ENCODE assay signal across 8 mouse cellular contexts in the genomic region with DNA sequence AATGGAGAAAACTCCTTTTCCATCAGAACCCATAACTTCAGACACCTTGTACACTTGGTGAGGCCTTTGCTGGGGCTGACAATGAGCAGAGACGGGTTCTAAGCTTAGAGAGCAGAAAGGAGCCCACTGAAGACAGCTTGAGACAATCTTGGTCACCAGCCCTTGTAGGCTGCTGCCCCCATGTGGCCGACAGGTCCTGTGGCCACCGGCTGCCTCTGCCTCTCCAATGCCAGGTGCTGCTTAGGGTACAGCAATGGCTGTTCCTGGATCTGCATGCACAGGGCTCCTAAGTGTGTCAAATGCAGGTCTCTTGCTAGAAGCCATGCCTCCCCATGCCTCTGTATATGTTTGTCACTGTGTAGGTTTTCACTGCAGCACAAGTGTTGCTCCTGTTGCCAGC. TPM values are rescaled to one million over a fixed set of nuclear protein-coding genes. Genes with fewer than 3 reads are reported as not detected.
DNase-seq lines count a peak whose midpoint lies in the region; ATAC-seq lines count a peak whose summit lies in the region.

No protein-coding gene starts in this region.

- DNase-seq in ZHBTc4 (ENCODE audit: low read depth, low spot score), result peak; percentile 90
- DNase-seq in cerebellum, postnatal 4 days (ENCODE audit: low spot score in 2 of 2), result peak; percentile 49 to 67
- DNase-seq in gastrocnemius, adult 8-10 months (ENCODE audit: low spot score in 2 of 2), result peak; percentile 51 to 56
- peak; percentile 45 to 78 for DNase-seq in left cerebral cortex, adult 9 months (ENCODE audit: low spot score in 2 of 2)
- peak; percentile 51 for DNase-seq in mesoderm, embryonic 11.5 days (ENCODE audit: low read depth, low spot score)
- peak; percentile 67 to 68 for DNase-seq in right cerebral cortex, postnatal 36 days (ENCODE audit: low spot score in 2 of 2)
- DNase-seq in yolk sac, embryonic 10.5 days (ENCODE audit: low spot score), result peak; percentile 21

- peak; percentile 70 for ATAC-seq in inflammation-experienced regulatory T-cells, adult 6 months

RNA-seq across cellular contexts. Expression of a gene that starts 47.0 kb away (rescaled TPM):
- total RNA-seq in gastrocnemius, adult 8-10 months (2022), result 10 to 100 TPM in 3 of 4 experiments, 1 to 10 TPM in 1; 6.8 to 14.3 (median 11.5) TPM
- polyA plus RNA-seq in inflammation-experienced regulatory T-cells, adult 6 months (2017; shearing (Covaris generic)), result 10 to 100 TPM; 21.0 to 28.1 (median 24.3) TPM

RNA-seq across cellular contexts. Expression of a gene that starts 55.4 kb away (rescaled TPM):
- 10 to 100 TPM; 16.3 to 22.2 (median 20.9) TPM for total RNA-seq in gastrocnemius, adult 8-10 months (2022)
- 10 to 100 TPM; 45.6 to 60.7 (median 51.1) TPM for polyA plus RNA-seq in inflammation-experienced regulatory T-cells, adult 6 months (2017; shearing (Covaris generic))

Comparison
In these comparisons a context has a peak if more than half of its experiments do, and no peak if none do; other contexts are left out.
1. Peak in every context shown above with its lines: DNase-seq and ATAC-seq.
2. DNase-seq: peak in every context shown above with its lines; median percentile 90 in ZHBTc4; 68 in right cerebral cortex, postnatal 36 days; 62 in left cerebral cortex, adult 9 months; 58 in cerebellum, postnatal 4 days; 54 in gastrocnemius, adult 8-10 months; 51 in mesoderm, embryonic 11.5 days; 21 in yolk sac, embryonic 10.5 days.